Mouse (Mus musculus): ENCODE results near the gene Ccr9. TPM values are rescaled to one million over a fixed set of nuclear protein-coding genes. Genes with fewer than 3 reads are reported as not detected.

Ccr9 gene
- total RNA-seq, 2 experiments from 2014 or later = 0.09 TPM; not detected in 1

GRCm38 (mm10) chr9:123769532-123769931, 91.3 kb downstream of the Ccr9 start:
- ATAC-seq (replicated peaks; ENCODE audit: low FRiP score, low TSS enrichment, poor library complexity, severe bottlenecking) = no peak

GRCm38 (mm10) chr9:123773299-123773698, 95.1 kb downstream of the Ccr9 start:
- 0 out of 2 replicates have a peak, but pooled peaks have one; percentile 52 for ATAC-seq (replicated peaks; ENCODE audit: low FRiP score, low TSS enrichment, poor library complexity, severe bottlenecking)

GRCm38 (mm10) chr9:123788855-123789529, 110.8 kb downstream of the Ccr9 start:
- no peak for ATAC-seq (replicated peaks; ENCODE audit: low FRiP score, low TSS enrichment, poor library complexity, severe bottlenecking)

- ATAC-seq (replicated peaks; ENCODE audit: low FRiP score, low TSS enrichment, poor library complexity, severe bottlenecking) = peak; percentile 86
Observed at GRCm38 (mm10) chr9:123796174-123796573, 117.9 kb downstream of the Ccr9 start.

GRCm38 (mm10) chr9:123801527-123801926, 123.3 kb downstream of the Ccr9 start:
- no peak for ATAC-seq (replicated peaks; ENCODE audit: low FRiP score, low TSS enrichment, poor library complexity, severe bottlenecking)

GRCm38 (mm10) chr9:123802421-123802820, 124.2 kb downstream of the Ccr9 start:
- 0 out of 2 replicates have a peak, but pooled peaks have one; percentile 34 for ATAC-seq (replicated peaks; ENCODE audit: low FRiP score, low TSS enrichment, poor library complexity, severe bottlenecking)

- no peak for ATAC-seq (replicated peaks; ENCODE audit: low FRiP score, low TSS enrichment, poor library complexity, severe bottlenecking)
Observed at GRCm38 (mm10) chr9:123802896-123803295, 124.7 kb downstream of the Ccr9 start.

- ATAC-seq (replicated peaks; ENCODE audit: low FRiP score, low TSS enrichment, poor library complexity, severe bottlenecking) = no peak
Observed at GRCm38 (mm10) chr9:123805241-123805640, 127.0 kb downstream of the Ccr9 start.

- no peak for ATAC-seq (replicated peaks; ENCODE audit: low FRiP score, low TSS enrichment, poor library complexity, severe bottlenecking)
Observed at GRCm38 (mm10) chr9:123806267-123806666, 128.0 kb downstream of the Ccr9 start, which contains the start of gene Cxcr6. Gene Cxcr6, plus strand, starts transcription at chr9:123806475.

GRCm38 (mm10) chr9:123808583-123808982, 130.3 kb downstream of the Ccr9 start:
- ATAC-seq (replicated peaks; ENCODE audit: low FRiP score, low TSS enrichment, poor library complexity, severe bottlenecking) = no peak

GRCm38 (mm10) chr9:123811831-123812230, 133.6 kb downstream of the Ccr9 start:
- no peak for ATAC-seq (replicated peaks; ENCODE audit: low FRiP score, low TSS enrichment, poor library complexity, severe bottlenecking)

- ATAC-seq (replicated peaks; ENCODE audit: low FRiP score, low TSS enrichment, poor library complexity, severe bottlenecking) = no peak
Observed at GRCm38 (mm10) chr9:123814326-123814725, 136.1 kb downstream of the Ccr9 start.

GRCm38 (mm10) chr9:123814821-123815220, 136.6 kb downstream of the Ccr9 start:
- ATAC-seq (replicated peaks; ENCODE audit: low FRiP score, low TSS enrichment, poor library complexity, severe bottlenecking) = no peak

GRCm38 (mm10) chr9:123815444-123815843, 137.2 kb downstream of the Ccr9 start:
- no peak for ATAC-seq (replicated peaks; ENCODE audit: low FRiP score, low TSS enrichment, poor library complexity, severe bottlenecking)

GRCm38 (mm10) chr9:123815996-123816395, 137.8 kb downstream of the Ccr9 start:
- ATAC-seq (replicated peaks; ENCODE audit: low FRiP score, low TSS enrichment, poor library complexity, severe bottlenecking) = no peak

- no peak for ATAC-seq (replicated peaks; ENCODE audit: low FRiP score, low TSS enrichment, poor library complexity, severe bottlenecking)
Observed at GRCm38 (mm10) chr9:123818601-123819000, 140.4 kb downstream of the Ccr9 start.

GRCm38 (mm10) chr9:123826631-123827030, 148.4 kb downstream of the Ccr9 start:
- no peak for ATAC-seq (replicated peaks; ENCODE audit: low FRiP score, low TSS enrichment, poor library complexity, severe bottlenecking)

GRCm38 (mm10) chr9:123828916-123829315, 150.7 kb downstream of the Ccr9 start:
- ATAC-seq (replicated peaks; ENCODE audit: low FRiP score, low TSS enrichment, poor library complexity, severe bottlenecking) = no peak
